Mouse (Mus musculus): ENCODE measurements around the gene Synpo2. TPM values are rescaled to one million over a fixed set of nuclear protein-coding genes. Genes with fewer than 3 reads are reported as not detected.

Gene Synpo2
- polyA plus RNA-seq, 1 experiment from 2014 or later = 1.1 TPM

DNA sequence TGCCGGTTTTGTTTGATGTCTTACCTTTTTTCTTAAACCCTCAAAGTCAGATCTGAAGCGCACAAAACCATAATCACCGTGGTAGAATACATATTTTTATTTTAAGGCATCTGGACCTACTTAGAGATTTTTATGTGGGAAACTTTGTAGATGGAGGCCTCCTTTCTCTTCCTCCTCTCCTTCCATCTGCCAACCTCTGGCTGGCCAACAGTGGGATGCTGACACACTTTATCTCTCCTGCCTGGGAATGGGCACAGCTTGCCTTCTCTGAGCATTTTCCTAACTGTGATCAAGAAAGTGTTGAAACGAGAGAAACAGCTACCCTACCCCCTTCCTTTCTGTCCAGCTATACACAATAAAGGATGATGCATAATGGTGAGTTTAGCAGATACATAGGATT is 57.5 kb downstream of the Synpo2 start:
- no peaks in the 10 kb centered on the region for H3K27me3 ChIP-seq (ENCODE audit: control insufficient read depth, insufficient read depth, low read length)
- no peak for DNase-seq
- ATAC-seq (ENCODE audit: low FRiP score, low TSS enrichment) = no peak
- no peak overlapping the region for H3K4me3 ChIP-seq (replicated peaks; ENCODE audit: low read depth, low read length)
- H3K9ac ChIP-seq (replicated peaks; ENCODE audit: low read length) = no peak overlapping the region
- H3K4me1 ChIP-seq (ENCODE audit: control insufficient read depth, insufficient read depth, low read length) = no peaks in the 10 kb centered on the region
- H3K27ac ChIP-seq (replicated peaks; ENCODE audit: low read depth, low read length) = no peak overlapping the region
- H3K9me3 ChIP-seq (ENCODE audit: control insufficient read depth, low read length) = no peaks in the 10 kb centered on the region
- H3K36me3 ChIP-seq (ENCODE audit: control insufficient read depth, insufficient read depth, low read length) = no peaks in the 10 kb centered on the region
- 83% methylated on average over 4 of the region's 4 CpGs for WGBS
- H3K4me2 ChIP-seq (ENCODE audit: low read length) = no peak overlapping the region

DNA sequence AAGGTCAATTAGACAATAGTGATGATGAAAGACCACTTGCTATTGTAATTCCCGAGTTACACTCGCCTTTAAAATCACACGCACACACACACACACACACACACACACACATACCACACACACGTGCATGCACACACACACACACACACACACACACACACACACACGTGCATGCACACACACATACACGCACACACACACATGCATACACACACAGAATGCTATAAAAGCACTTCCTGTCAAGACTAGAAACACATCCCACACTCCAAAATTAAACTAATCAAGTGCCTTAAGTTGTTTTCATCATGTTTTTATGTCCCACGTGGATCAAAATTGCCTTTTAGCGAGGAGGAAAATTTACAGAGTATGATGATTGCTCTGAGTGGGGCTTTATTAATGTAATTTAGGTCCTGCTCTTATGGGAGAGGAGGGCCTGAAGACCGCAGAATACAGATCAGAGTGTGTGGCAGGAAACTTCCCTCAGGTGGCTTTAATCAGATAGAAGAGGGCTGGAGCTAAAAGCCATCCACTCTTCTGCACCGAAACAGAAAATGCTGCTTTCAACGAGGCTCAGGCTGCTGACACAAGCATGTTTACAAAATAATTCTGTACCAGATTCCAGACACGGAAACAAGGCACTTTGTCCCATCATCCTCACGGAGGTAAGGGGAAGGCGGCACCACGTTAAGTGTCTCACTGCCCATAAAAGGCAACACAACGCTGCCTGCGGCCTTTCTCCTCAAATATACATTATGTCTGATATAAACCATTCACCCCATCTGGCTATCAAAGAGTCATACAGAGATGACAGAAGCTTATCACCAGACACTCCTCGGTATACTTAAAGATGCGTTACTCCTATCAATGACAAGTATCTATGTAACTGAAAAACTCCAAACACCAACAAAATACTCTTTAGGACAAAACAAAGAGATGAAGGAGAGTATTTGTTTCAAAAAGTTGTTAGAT is 59.3 kb downstream of the Synpo2 start:
- no peak overlapping the region for H3K4me3 ChIP-seq (replicated peaks; ENCODE audit: low read depth, low read length)
- H3K36me3 ChIP-seq (ENCODE audit: control insufficient read depth, insufficient read depth, low read length) = no peaks in the 10 kb centered on the region
- DNase-seq (no peak), ATAC-seq (ENCODE audit: low FRiP score, low TSS enrichment) (no peak)
- H3K9ac ChIP-seq (replicated peaks; ENCODE audit: low read length) = no peak overlapping the region
- no peaks in the 10 kb centered on the region for H3K27me3 ChIP-seq (ENCODE audit: control insufficient read depth, insufficient read depth, low read length)
- H3K9me3 ChIP-seq (ENCODE audit: control insufficient read depth, low read length) = no peaks in the 10 kb centered on the region
- H3K4me1 ChIP-seq (ENCODE audit: control insufficient read depth, insufficient read depth, low read length) = no peaks in the 10 kb centered on the region
- H3K27ac ChIP-seq (replicated peaks; ENCODE audit: low read depth, low read length) = no peak overlapping the region
- no peak overlapping the region for H3K4me2 ChIP-seq (ENCODE audit: low read length)
- 88% methylated on average over 19 of the region's 19 CpGs for WGBS

DNA sequence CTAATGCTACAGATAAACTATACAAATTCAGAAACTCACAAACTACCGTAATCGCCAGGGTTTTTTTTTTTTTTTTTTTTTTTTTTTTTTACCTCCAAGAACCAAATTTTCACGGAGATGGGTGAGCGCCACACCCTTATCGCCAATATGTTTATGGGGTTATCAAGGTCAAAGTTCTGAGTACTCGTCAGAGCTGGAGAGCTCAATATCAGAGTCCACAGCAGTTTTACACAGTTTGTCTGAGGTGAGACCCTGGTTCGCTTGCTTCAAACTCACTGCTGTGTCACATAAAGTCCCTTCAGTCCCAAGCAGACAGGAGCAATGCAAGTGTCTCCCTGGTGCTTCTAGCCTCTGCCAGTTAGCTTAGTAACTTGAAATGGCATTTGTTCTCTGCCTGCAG is 60.8 kb downstream of the Synpo2 start:
- no peak for DNase-seq
- no peaks in the 10 kb centered on the region for H3K27me3 ChIP-seq (ENCODE audit: control insufficient read depth, insufficient read depth, low read length)
- H3K9me3 ChIP-seq (ENCODE audit: control insufficient read depth, low read length) = no peaks in the 10 kb centered on the region
- ATAC-seq (ENCODE audit: low FRiP score, low TSS enrichment) = no peak
- H3K36me3 ChIP-seq (ENCODE audit: control insufficient read depth, insufficient read depth, low read length) = no peaks in the 10 kb centered on the region
- no peaks in the 10 kb centered on the region for H3K4me1 ChIP-seq (ENCODE audit: control insufficient read depth, insufficient read depth, low read length)
- H3K4me2 ChIP-seq (ENCODE audit: low read length) = no peak overlapping the region
- H3K27ac ChIP-seq (replicated peaks; ENCODE audit: low read depth, low read length) = no peak overlapping the region
- no peak overlapping the region for H3K9ac ChIP-seq (replicated peaks; ENCODE audit: low read length)
- 96% methylated on average over 7 of the region's 7 CpGs for WGBS
- H3K4me3 ChIP-seq (replicated peaks; ENCODE audit: low read depth, low read length) = no peak overlapping the region

- no peak overlapping the region for H3K4me3 ChIP-seq (replicated peaks; ENCODE audit: low read depth, low read length)
- H3K36me3 ChIP-seq (ENCODE audit: control insufficient read depth, insufficient read depth, low read length) = no peaks in the 10 kb centered on the region
- no peaks in the 10 kb centered on the region for H3K4me1 ChIP-seq (ENCODE audit: control insufficient read depth, insufficient read depth, low read length)
- no peak overlapping the region for H3K4me2 ChIP-seq (ENCODE audit: low read length)
- no peaks in the 10 kb centered on the region for H3K9me3 ChIP-seq (ENCODE audit: control insufficient read depth, low read length)
- H3K27ac ChIP-seq (replicated peaks; ENCODE audit: low read depth, low read length) = no peak overlapping the region
- H3K9ac ChIP-seq (replicated peaks; ENCODE audit: low read length) = no peak overlapping the region
- 93% methylated on average over 8 of the region's 8 CpGs for WGBS
- H3K27me3 ChIP-seq (ENCODE audit: control insufficient read depth, insufficient read depth, low read length) = no peaks in the 10 kb centered on the region
- no peak for ATAC-seq (ENCODE audit: low FRiP score, low TSS enrichment)
- DNase-seq = no peak
These were observed 61.6 kb downstream of the Synpo2 start for GRCm38 (mm10) chr3:123174379-123174697.

DNA sequence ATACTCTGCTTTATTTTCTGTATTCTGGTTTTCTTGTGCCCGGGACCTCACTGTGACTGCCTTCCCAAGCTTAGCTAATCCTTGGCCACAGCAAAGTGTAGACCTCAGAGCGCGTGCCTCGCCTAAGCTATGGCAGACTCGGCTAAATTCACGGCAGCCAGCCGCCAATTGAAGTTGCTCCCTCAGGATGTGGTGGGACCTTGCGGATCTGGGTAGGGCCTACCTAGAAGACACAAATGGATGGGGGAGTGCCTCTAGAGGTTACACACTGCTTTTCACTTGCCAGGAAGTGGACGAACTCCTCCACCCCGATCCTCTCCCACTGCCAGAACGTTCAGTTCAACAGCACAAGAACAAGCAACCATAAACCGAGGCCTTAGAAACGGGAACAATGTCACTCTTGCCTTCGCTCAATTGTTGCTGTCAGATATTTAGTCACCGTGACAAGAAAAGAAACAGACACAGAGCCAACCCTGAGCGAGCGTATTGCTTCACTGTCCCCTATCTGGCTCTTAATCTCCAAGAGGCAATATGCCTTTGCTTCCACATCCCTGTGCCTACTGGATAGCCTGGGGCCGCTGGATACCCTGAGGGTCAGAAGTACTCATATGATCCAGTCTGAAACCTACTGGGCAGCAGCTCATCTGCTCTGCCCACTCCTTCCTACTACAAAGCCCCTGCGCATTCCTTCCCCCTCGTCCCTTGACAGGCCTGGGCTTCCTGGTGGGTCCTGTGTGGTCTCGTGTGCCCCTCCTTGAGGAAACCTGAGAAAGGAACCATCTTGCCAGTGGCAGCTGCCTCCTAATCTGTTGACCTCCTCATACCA is 62.2 kb downstream of the Synpo2 start:
- no peaks in the 10 kb centered on the region for H3K9me3 ChIP-seq (ENCODE audit: control insufficient read depth, low read length)
- ATAC-seq (ENCODE audit: low FRiP score, low TSS enrichment) = no peak
- no peaks in the 10 kb centered on the region for H3K36me3 ChIP-seq (ENCODE audit: control insufficient read depth, insufficient read depth, low read length)
- WGBS = 79% methylated on average over 21 of the region's 21 CpGs
- no peaks in the 10 kb centered on the region for H3K4me1 ChIP-seq (ENCODE audit: control insufficient read depth, insufficient read depth, low read length)
- no peak overlapping the region for H3K9ac ChIP-seq (replicated peaks; ENCODE audit: low read length)
- no peak overlapping the region for H3K27ac ChIP-seq (replicated peaks; ENCODE audit: low read depth, low read length)
- H3K27me3 ChIP-seq (ENCODE audit: control insufficient read depth, insufficient read depth, low read length) = no peaks in the 10 kb centered on the region
- no peak overlapping the region for H3K4me2 ChIP-seq (ENCODE audit: low read length)
- H3K4me3 ChIP-seq (replicated peaks; ENCODE audit: low read depth, low read length) = no peak overlapping the region
- DNase-seq = no peak

GRCm38 (mm10) chr3:123172151-123172550 is 63.8 kb downstream of the Synpo2 start:
- WGBS = 87% methylated on average over 5 of the region's 5 CpGs
- no peak overlapping the region for H3K4me3 ChIP-seq (replicated peaks; ENCODE audit: low read depth, low read length)
- H3K9ac ChIP-seq (replicated peaks; ENCODE audit: low read length) = no peak overlapping the region

GRCm38 (mm10) chr3:123169398-123169797 is 66.6 kb downstream of the Synpo2 start:
- Histone ChIP-seq H3K4me2 (ENCODE audit: low read length) (no peak overlapping the region), H3K27ac (replicated peaks; ENCODE audit: low read depth, low read length) (no peak overlapping the region), H3K36me3 (ENCODE audit: control insufficient read depth, insufficient read depth, low read length) (no peaks in the 10 kb centered on the region), H3K9me3 (ENCODE audit: control insufficient read depth, low read length) (no peaks in the 10 kb centered on the region), H3K27me3 (ENCODE audit: control insufficient read depth, insufficient read depth, low read length) (no peaks in the 10 kb centered on the region), H3K4me3 (replicated peaks; ENCODE audit: low read depth, low read length) (no peak overlapping the region), H3K4me1 (ENCODE audit: control insufficient read depth, insufficient read depth, low read length) (no peaks in the 10 kb centered on the region), H3K9ac (replicated peaks; ENCODE audit: low read length) (no peak overlapping the region)
- 81% methylated on average over 4 of the region's 4 CpGs for WGBS
- DNase-seq = no peak
- no peak for ATAC-seq (ENCODE audit: low FRiP score, low TSS enrichment)

More at GRCm38 (mm10) chr3:123172151-123172550, 63.8 kb downstream of the Synpo2 start:
- no peak overlapping the region for H3K27ac ChIP-seq (replicated peaks; ENCODE audit: low read depth, low read length)
- no peaks in the 10 kb centered on the region for H3K27me3 ChIP-seq (ENCODE audit: control insufficient read depth, insufficient read depth, low read length)
- no peak overlapping the region for H3K4me2 ChIP-seq (ENCODE audit: low read length)
- no peaks in the 10 kb centered on the region for H3K4me1 ChIP-seq (ENCODE audit: control insufficient read depth, insufficient read depth, low read length)
- no peaks in the 10 kb centered on the region for H3K36me3 ChIP-seq (ENCODE audit: control insufficient read depth, insufficient read depth, low read length)
- ATAC-seq (ENCODE audit: low FRiP score, low TSS enrichment) (no peak), DNase-seq (no peak)
- H3K9me3 ChIP-seq (ENCODE audit: control insufficient read depth, low read length) = no peaks in the 10 kb centered on the region

DNA sequence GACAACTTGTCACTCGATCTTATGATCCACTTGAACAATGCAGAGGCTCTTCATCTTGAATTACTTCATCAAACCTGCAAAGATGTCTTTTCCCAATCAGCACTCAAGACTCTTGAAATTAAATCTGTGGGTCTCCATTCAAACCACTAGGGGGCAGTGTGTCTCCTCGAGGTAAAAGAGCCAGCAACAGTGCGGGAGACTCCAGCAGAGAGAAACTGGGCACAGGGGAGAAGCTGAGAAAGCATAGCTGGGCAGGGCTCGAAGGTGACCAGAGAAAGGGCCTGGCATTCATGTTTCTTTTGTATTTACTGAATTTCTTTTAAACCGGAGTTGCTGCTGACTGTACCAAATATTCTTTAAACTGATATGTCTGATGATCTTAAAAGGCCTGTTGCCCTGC is 67.1 kb downstream of the Synpo2 start:
- Histone ChIP-seq H3K36me3 (ENCODE audit: control insufficient read depth, insufficient read depth, low read length) (no peaks in the 10 kb centered on the region), H3K4me3 (replicated peaks; ENCODE audit: low read depth, low read length) (no peak overlapping the region), H3K9me3 (ENCODE audit: control insufficient read depth, low read length) (no peaks in the 10 kb centered on the region), H3K9ac (replicated peaks; ENCODE audit: low read length) (no peak overlapping the region), H3K27ac (replicated peaks; ENCODE audit: low read depth, low read length) (no peak overlapping the region), H3K4me2 (ENCODE audit: low read length) (no peak overlapping the region), H3K4me1 (ENCODE audit: control insufficient read depth, insufficient read depth, low read length) (no peaks in the 10 kb centered on the region), H3K27me3 (ENCODE audit: control insufficient read depth, insufficient read depth, low read length) (no peaks in the 10 kb centered on the region)
- WGBS = 12% methylated on average over 5 of the region's 5 CpGs
- ATAC-seq (ENCODE audit: low FRiP score, low TSS enrichment) = peak; percentile 62; the same call in 1 of the 2 replicates
- peak; percentile 87 for DNase-seq
